Mouse (Mus musculus) hindbrain, embryonic 15.5 days (tissue): ENCODE measurements around the gene Fer1l5. TPM values are rescaled to one million over a fixed set of nuclear protein-coding genes. Genes with fewer than 3 reads are reported as not detected.

Experiments used
- ATAC-seq: fragments of 200-750 bp; cut with Nextera tagmentation; 2 replicates; pipeline ENCODE4 v1.8.0; 2017; ENCODE audit warnings: low read depth, moderate number of reproducible peaks, moderate TSS enrichment; ENCODE audit not compliant: low FRiP score
- H3K27ac ChIP-seq: fragments of 300-500 bp; sonication (generic); replicated peaks from 2 replicates; pipeline ENCODE4 v1.5.1; 2015; ENCODE audit warnings: mild to moderate bottlenecking, inconsistent platforms
- H3K27me3 ChIP-seq: fragments of 300-500 bp; sonication (generic); 2 replicates; pipeline ENCODE4 v1.6.1; 2015; ENCODE audit warnings: control low read depth, inconsistent platforms
- H3K36me3 ChIP-seq: fragments of 300-500 bp; sonication (generic); 2 replicates; pipeline ENCODE4 v1.6.1; 2015; ENCODE audit warnings: control low read depth, inconsistent platforms
- H3K4me1 ChIP-seq: fragments of 300-500 bp; sonication (generic); replicated peaks from 2 replicates; pipeline ENCODE4 v1.6.1; 2015; ENCODE audit warnings: control low read depth, inconsistent platforms
- H3K4me2 ChIP-seq: fragments of 300-500 bp; sonication (generic); 2 replicates; pipeline ENCODE4 v1.6.1; 2015; ENCODE audit warnings: moderate library complexity, mild to moderate bottlenecking, inconsistent platforms
- H3K4me3 ChIP-seq: fragments of 300-500 bp; sonication (generic); 2 replicates; pipeline ENCODE4 v1.5.1; 2015; ENCODE audit warnings: mild to moderate bottlenecking, inconsistent platforms
- H3K9ac ChIP-seq: fragments of 300-500 bp; sonication (generic); 2 replicates; pipeline ENCODE4 v1.6.1; 2015; ENCODE audit warnings: inconsistent platforms
- H3K9me3 ChIP-seq: fragments of 300-500 bp; sonication (generic); 2 replicates; pipeline ENCODE4 v1.6.1; 2016; ENCODE audit warnings: control low read depth, inconsistent platforms
- WGBS: fragments of 180-500 bp; shearing (Covaris S2); methylation state at CpG from one replicate; pipeline ENCODE4 v1.1.7; 2015; 5-methylcytosine and 5-hydroxymethylcytosine counted together
- polyA plus RNA-seq: library from polyadenylated mRNA; unstranded; fragments of >200 nt; fragmentation: Nextera tagmentation; extraction: Ambion mirVana; gene quantifications from 2 replicates; pipeline ENCODE4 v1.2.1, GENCODE M21; 2015

The Fer1l5 gene
- polyA plus RNA-seq, 1 experiment from 2014 or later: 2.6 TPM

GRCm38 (mm10) chr1:36368112-36368968 lies 3.8 kb upstream of the Fer1l5 start:
- H3K4me1 ChIP-seq: peaks cover 18% of the 10 kb centered on the region
- ATAC-seq: peak; percentile 82
- H3K9me3 ChIP-seq: no peaks in the 10 kb centered on the region
- peaks cover 14% of the 10 kb centered on the region for H3K36me3 ChIP-seq
- H3K27me3 ChIP-seq: no peaks in the 10 kb centered on the region
- peak overlapping the region; percentile 77 for H3K27ac ChIP-seq
- peak overlapping the region; percentile 95 for H3K4me3 ChIP-seq
- peak overlapping the region; percentile 89 for H3K9ac ChIP-seq
- peak overlapping the region; percentile 70 for H3K4me2 ChIP-seq
- 5% methylated on average over 42 of the region's 55 CpGs for WGBS

- WGBS: 4% methylated on average over 55 of the region's 61 CpGs
- Histone ChIP-seq H3K27ac (peak within 1 kb of the TSS; percentile 77), H3K27me3 (no peaks in the 10 kb centered on the region), H3K36me3 (peaks cover 7% of the 10 kb centered on the region), H3K9me3 (no peaks in the 10 kb centered on the region), H3K4me2 (peak within 1 kb of the TSS; percentile 70), H3K9ac (peak within 1 kb of the TSS; percentile 89), H3K4me3 (peak within 1 kb of the TSS; percentile 95), H3K4me1 (peaks cover 18% of the 10 kb centered on the region)
- ATAC-seq: peak; percentile 84
Measured at GRCm38 (mm10) chr1:36368969-36369645, 3.0 kb upstream of the Fer1l5 start, which contains the start of gene Kansl3. Gene Kansl3, minus strand, starts transcription at chr1:36369181.

- Histone ChIP-seq H3K4me2 (no peak overlapping the region), H3K27ac (no peak overlapping the region), H3K27me3 (no peaks in the 10 kb centered on the region), H3K4me1 (peaks cover 18% of the 10 kb centered on the region), H3K36me3 (no peaks in the 10 kb centered on the region), H3K9ac (no peak overlapping the region), H3K9me3 (no peaks in the 10 kb centered on the region), H3K4me3 (no peak overlapping the region)
- 84% methylated on average over 6 of the region's 6 CpGs for WGBS
- ATAC-seq: no peak
Measured at GRCm38 (mm10) chr1:36370918-36371317, 1.2 kb upstream of the Fer1l5 start.

- H3K4me3 ChIP-seq: no peak overlapping the region
- no peaks in the 10 kb centered on the region for H3K9me3 ChIP-seq
- H3K9ac ChIP-seq: no peak overlapping the region
- no peaks in the 10 kb centered on the region for H3K4me1 ChIP-seq
- H3K27ac ChIP-seq: no peak overlapping the region
- H3K27me3 ChIP-seq: no peaks in the 10 kb centered on the region
- H3K36me3 ChIP-seq: no peaks in the 10 kb centered on the region
- no peak overlapping the region for H3K4me2 ChIP-seq
- 88% methylated on average over 6 of the region's 6 CpGs for WGBS
- no peak for ATAC-seq
Measured at GRCm38 (mm10) chr1:36378880-36379279, 6.8 kb downstream of the Fer1l5 start.

- Histone ChIP-seq H3K36me3 (no peaks in the 10 kb centered on the region), H3K4me2 (no peak overlapping the region), H3K9me3 (no peaks in the 10 kb centered on the region), H3K27me3 (no peaks in the 10 kb centered on the region), H3K4me1 (no peaks in the 10 kb centered on the region), H3K27ac (no peak overlapping the region), H3K9ac (no peak overlapping the region), H3K4me3 (no peak overlapping the region)
- ATAC-seq: no peak
- 68% methylated on average over 4 of the region's 4 CpGs for WGBS
Measured at GRCm38 (mm10) chr1:36379582-36379981, 7.5 kb downstream of the Fer1l5 start.

- 24% methylated on average over 6 of the region's 6 CpGs for WGBS
- ATAC-seq: no peak
Measured at GRCm38 (mm10) chr1:36397041-36397440, 24.9 kb downstream of the Fer1l5 start.

GRCm38 (mm10) chr1:36401509-36401908 lies 29.4 kb downstream of the Fer1l5 start:
- peak; percentile 77; the same call in 1 of the 2 replicates for ATAC-seq
- 39% methylated on average over 4 of the region's 4 CpGs for WGBS
- Histone ChIP-seq H3K4me2 (no peak overlapping the region), H3K9me3 (no peaks in the 10 kb centered on the region), H3K36me3 (no peaks in the 10 kb centered on the region), H3K27me3 (no peaks in the 10 kb centered on the region), H3K27ac (peak overlapping the region; percentile 62), H3K4me1 (peaks cover 7% of the 10 kb centered on the region; the same call in 1 of the 2 replicates), H3K9ac (no peak overlapping the region), H3K4me3 (no peak overlapping the region)

More at GRCm38 (mm10) chr1:36397041-36397440, 24.9 kb downstream of the Fer1l5 start:
- Histone ChIP-seq H3K36me3 (no peaks in the 10 kb centered on the region), H3K27ac (no peak overlapping the region), H3K9ac (no peak overlapping the region), H3K27me3 (no peaks in the 10 kb centered on the region), H3K4me3 (no peak overlapping the region), H3K9me3 (no peaks in the 10 kb centered on the region), H3K4me1 (peaks cover 7% of the 10 kb centered on the region; the same call in 1 of the 2 replicates), H3K4me2 (no peak overlapping the region)

GRCm38 (mm10) chr1:36404531-36404930 lies 32.4 kb downstream of the Fer1l5 start:
- no peaks in the 10 kb centered on the region for H3K9me3 ChIP-seq
- no peak overlapping the region for H3K27ac ChIP-seq
- no peak overlapping the region for H3K4me2 ChIP-seq
- H3K4me3 ChIP-seq: no peak overlapping the region
- H3K27me3 ChIP-seq: no peaks in the 10 kb centered on the region
- no peak overlapping the region for H3K9ac ChIP-seq
- ATAC-seq: no peak
- no peaks in the 10 kb centered on the region for H3K36me3 ChIP-seq
- 88% methylated on average over 6 of the region's 6 CpGs for WGBS
- H3K4me1 ChIP-seq: peaks cover 7% of the 10 kb centered on the region; the same call in 1 of the 2 replicates

GRCm38 (mm10) chr1:36429511-36429910 lies 57.4 kb downstream of the Fer1l5 start:
- no peak for ATAC-seq
- no peaks in the 10 kb centered on the region for H3K27me3 ChIP-seq
- no peaks in the 10 kb centered on the region for H3K9me3 ChIP-seq
- H3K4me1 ChIP-seq: no peaks in the 10 kb centered on the region
- WGBS: 94% methylated on average over 2 of the region's 2 CpGs
- no peak overlapping the region for H3K9ac ChIP-seq
- no peak overlapping the region for H3K4me2 ChIP-seq
- H3K4me3 ChIP-seq: no peak overlapping the region
- peaks cover 68% of the 10 kb centered on the region for H3K36me3 ChIP-seq
- H3K27ac ChIP-seq: no peak overlapping the region

GRCm38 (mm10) chr1:36432999-36433398 lies 60.9 kb downstream of the Fer1l5 start:
- no peak for ATAC-seq
- Histone ChIP-seq H3K9me3 (no peaks in the 10 kb centered on the region), H3K27ac (no peak overlapping the region), H3K4me1 (no peaks in the 10 kb centered on the region), H3K36me3 (peaks cover 63% of the 10 kb centered on the region), H3K9ac (no peak overlapping the region), H3K4me3 (no peak overlapping the region), H3K4me2 (no peak overlapping the region), H3K27me3 (no peaks in the 10 kb centered on the region)
- 89% methylated on average over 4 of the region's 4 CpGs for WGBS

- Histone ChIP-seq H3K36me3 (peaks cover 63% of the 10 kb centered on the region), H3K4me3 (no peak overlapping the region), H3K9me3 (no peaks in the 10 kb centered on the region), H3K4me2 (no peak overlapping the region), H3K9ac (no peak overlapping the region), H3K27me3 (no peaks in the 10 kb centered on the region), H3K4me1 (no peaks in the 10 kb centered on the region), H3K27ac (no peak overlapping the region)
- ATAC-seq: no peak
- over 99% methylated on average over 3 of the region's 3 CpGs for WGBS
Measured at GRCm38 (mm10) chr1:36433616-36434015, 61.5 kb downstream of the Fer1l5 start.

- Histone ChIP-seq H3K4me1 (no peaks in the 10 kb centered on the region), H3K9me3 (no peaks in the 10 kb centered on the region), H3K27ac (no peak overlapping the region), H3K27me3 (no peaks in the 10 kb centered on the region), H3K9ac (no peak overlapping the region), H3K4me2 (no peak overlapping the region), H3K4me3 (no peak overlapping the region), H3K36me3 (peaks cover 69% of the 10 kb centered on the region)
- 82% methylated on average over 4 of the region's 4 CpGs for WGBS
- ATAC-seq: no peak
Measured at GRCm38 (mm10) chr1:36435071-36435470, 63.0 kb downstream of the Fer1l5 start.
